In the genomic region with DNA sequence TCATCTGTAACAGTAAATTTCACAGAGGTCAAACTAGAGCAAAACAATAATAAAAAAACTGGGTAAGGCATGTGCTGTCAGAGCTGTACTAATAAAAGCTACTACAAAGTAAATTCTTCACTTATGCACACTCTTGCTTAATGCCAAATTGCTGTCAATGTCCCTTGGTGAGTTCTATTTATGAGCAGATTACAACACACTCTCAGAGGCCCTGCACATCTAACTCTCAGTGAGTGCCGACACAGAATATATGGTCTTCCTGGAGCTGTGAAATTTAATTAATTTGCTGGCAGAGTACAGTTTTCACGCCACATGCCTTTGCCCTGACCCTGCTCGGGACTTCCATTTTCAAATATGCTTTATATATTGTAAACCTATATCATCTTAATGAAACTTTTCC, we compare ENCODE assay signal across 16 mouse cellular contexts.
DNase-seq lines count a peak whose midpoint lies in the region; ATAC-seq and TF ChIP-seq lines count a peak whose summit lies in the region.
"Had no signal": no experiment of that assay in that cellular context is flagged by ENCODE, and none has a peak within 500 bp of the region (broad histone marks: within the 10 kb centered on the region; RNA-seq: fewer than 3 reads in every experiment).

No protein-coding gene starts in this region.

- H3K36me3 ChIP-seq in heart, embryonic 10.5 days: no peaks in the 10 kb centered on the region
- H3K36me3 ChIP-seq in limb, embryonic 13.5 days: no peaks in the 10 kb centered on the region
- no peaks in the 10 kb centered on the region for H3K36me3 ChIP-seq in limb, embryonic 10.5 days
- no peaks in the 10 kb centered on the region for H3K36me3 ChIP-seq in stomach, postnatal 0 days (ENCODE audit: control insufficient read depth, insufficient read depth, low read length)
- no peaks in the 10 kb centered on the region for H3K36me3 ChIP-seq in forebrain, embryonic 14.5 days (ENCODE audit: control insufficient read depth, insufficient read depth, low read length)
- H3K36me3 ChIP-seq: neural tube, embryonic 12.5 days had no signal

- no peak for TF ChIP-seq CTCF in brain, embryonic 14.5 days (IDR thresholded peaks at IDR 0.05; ENCODE audit: borderline replicate concordance, extremely low read depth, insufficient read depth, insufficient read length)
- TF ChIP-seq CTCF in stomach, postnatal 0 days (IDR thresholded peaks at IDR 0.05; ENCODE audit: low read depth): no peak

- H3K4me3 ChIP-seq in heart, embryonic 10.5 days: no peak overlapping the region
- no peak overlapping the region for H3K4me3 ChIP-seq in limb, embryonic 13.5 days
- no peak overlapping the region for H3K4me3 ChIP-seq in limb, embryonic 10.5 days
- H3K4me3 ChIP-seq in stomach, postnatal 0 days (ENCODE audit: low read depth, low read length): no peak overlapping the region
- H3K4me3 ChIP-seq in forebrain, embryonic 14.5 days (ENCODE audit: low read depth, low read length): no peak overlapping the region
- H3K4me3 ChIP-seq: neural tube, embryonic 12.5 days had no signal

- H3K9ac ChIP-seq in limb, embryonic 13.5 days: no peak overlapping the region
- H3K9ac ChIP-seq in stomach, postnatal 0 days (ENCODE audit: low read length): no peak overlapping the region
- no peak overlapping the region for H3K9ac ChIP-seq in forebrain, embryonic 14.5 days (ENCODE audit: low read length)
- H3K9ac ChIP-seq: neural tube, embryonic 12.5 days had no signal

- no peaks in the 10 kb centered on the region for H3K27me3 ChIP-seq in heart, embryonic 10.5 days (ENCODE audit: insufficient read depth, poor library complexity, severe bottlenecking)
- H3K27me3 ChIP-seq in limb, embryonic 13.5 days: no peaks in the 10 kb centered on the region
- H3K27me3 ChIP-seq in limb, embryonic 10.5 days (ENCODE audit: low read depth, poor library complexity, severe bottlenecking): no peaks in the 10 kb centered on the region
- H3K27me3 ChIP-seq in stomach, postnatal 0 days (ENCODE audit: control insufficient read depth, insufficient read depth, low read length): no peaks in the 10 kb centered on the region
- no peaks in the 10 kb centered on the region for H3K27me3 ChIP-seq in forebrain, embryonic 14.5 days (replicated peaks; ENCODE audit: control insufficient read depth, insufficient read depth, low read length)
- H3K27me3 ChIP-seq: neural tube, embryonic 12.5 days had no signal

- H3K9me3 ChIP-seq in heart, embryonic 10.5 days: no peaks in the 10 kb centered on the region
- no peaks in the 10 kb centered on the region for H3K9me3 ChIP-seq in limb, embryonic 13.5 days
- H3K9me3 ChIP-seq in limb, embryonic 10.5 days (replicated peaks): no peaks in the 10 kb centered on the region
- H3K9me3 ChIP-seq in stomach, postnatal 0 days (ENCODE audit: control insufficient read depth, low read length): no peaks in the 10 kb centered on the region
- no peaks in the 10 kb centered on the region for H3K9me3 ChIP-seq in forebrain, embryonic 14.5 days (replicated peaks; ENCODE audit: control insufficient read depth, low read length)
- H3K9me3 ChIP-seq: neural tube, embryonic 12.5 days had no signal

- ATAC-seq in limb, embryonic 13.5 days (ENCODE audit: low FRiP score, low read depth): 0 out of 2 replicates have a peak, but pooled peaks have one; percentile 57
- ATAC-seq in megakaryocyte progenitor cell, adult 5-6 weeks (replicated peaks; ENCODE audit: poor library complexity): peak; percentile 67
- no peak for ATAC-seq in stomach, postnatal 0 days (ENCODE audit: low FRiP score, low TSS enrichment)
- no peak for ATAC-seq in forebrain, embryonic 14.5 days

- no peak for TF ChIP-seq EP300 in stomach, postnatal 0 days (optimal IDR thresholded peaks at IDR 0.05)

- WGBS in heart, embryonic 10.5 days: 80% methylated on average over 3 of the region's 3 CpGs
- 26% methylated on average over 3 of the region's 3 CpGs for WGBS in limb, embryonic 13.5 days
- 51% methylated on average over 3 of the region's 3 CpGs for WGBS in limb, embryonic 10.5 days
- 53% methylated on average over 3 of the region's 3 CpGs for WGBS in stomach, postnatal 0 days
- WGBS in forebrain, embryonic 14.5 days: 77% methylated on average over 3 of the region's 3 CpGs

- H3K27ac ChIP-seq in heart, embryonic 10.5 days: no peak overlapping the region
- no peak overlapping the region for H3K27ac ChIP-seq in limb, embryonic 13.5 days
- H3K27ac ChIP-seq in limb, embryonic 10.5 days: no peak overlapping the region
- H3K27ac ChIP-seq in stomach, postnatal 0 days (replicated peaks): no peak overlapping the region
- H3K27ac ChIP-seq in forebrain, embryonic 14.5 days (ENCODE audit: low read depth, low read length): no peak overlapping the region
- H3K27ac ChIP-seq: neural tube, embryonic 12.5 days had no signal

- peak; percentile 22 to 52 for DNase-seq in heart, adult 18-20 months
- DNase-seq in heart, embryonic 10.5 days (ENCODE audit: low spot score): no peak
- no peak for DNase-seq in limb, embryonic 10.5 days (ENCODE audit: low spot score)
- peak; percentile 35 for DNase-seq in brain, embryonic 14.5 days (ENCODE audit: low read depth)
- DNase-seq in stomach, postnatal 0 days (ENCODE audit: low spot score): no peak
- DNase-seq in forebrain, embryonic 14.5 days (ENCODE audit: low spot score): no peak
- DNase-seq: adrenal gland, adult 8-10 months; cerebellum, adult 9-11 months; kidney, adult 2 months; lung, postnatal 10 days; retina, postnatal 1 day; thymus, postnatal 36 days had no signal

- no peak for TF ChIP-seq POLR2A in brain, embryonic 14.5 days (IDR thresholded peaks at IDR 0.05; ENCODE audit: borderline replicate concordance, extremely low read depth, insufficient read depth, insufficient read length, poor library complexity, severe bottlenecking)

- H3K4me1 ChIP-seq in heart, embryonic 10.5 days: no peaks in the 10 kb centered on the region
- H3K4me1 ChIP-seq in limb, embryonic 13.5 days: peaks cover 3% of the 10 kb centered on the region
- H3K4me1 ChIP-seq in limb, embryonic 10.5 days: peaks cover 2% of the 10 kb centered on the region; the same call in 1 of the 2 replicates
- H3K4me1 ChIP-seq in stomach, postnatal 0 days (replicated peaks; ENCODE audit: control insufficient read depth, insufficient read depth): no peaks in the 10 kb centered on the region
- H3K4me1 ChIP-seq in forebrain, embryonic 14.5 days (ENCODE audit: control insufficient read depth, insufficient read depth, low read length): no peaks in the 10 kb centered on the region
- H3K4me1 ChIP-seq: neural tube, embryonic 12.5 days had no signal

- no peak overlapping the region for H3K4me2 ChIP-seq in limb, embryonic 13.5 days (replicated peaks)
- no peak overlapping the region for H3K4me2 ChIP-seq in stomach, postnatal 0 days (replicated peaks; ENCODE audit: low read depth)
- H3K4me2 ChIP-seq in forebrain, embryonic 14.5 days (ENCODE audit: low read length): no peak overlapping the region
- H3K4me2 ChIP-seq: midbrain, embryonic 11.5 days; neural tube, embryonic 12.5 days had no signal

Comparison
In these comparisons a context has a peak if more than half of its experiments do, and no peak if none do; other contexts are left out.
1. DNase-seq: peak in heart, adult 18-20 months (2 of 2) and brain, embryonic 14.5 days (single experiment); none in heart, embryonic 10.5 days (single experiment), limb, embryonic 10.5 days (single experiment), stomach, postnatal 0 days (single experiment) and forebrain, embryonic 14.5 days (single experiment).
2. ATAC-seq: peak in limb, embryonic 13.5 days (single experiment) and megakaryocyte progenitor cell, adult 5-6 weeks (single experiment); none in stomach, postnatal 0 days (single experiment) and forebrain, embryonic 14.5 days (single experiment).